Mouse (Mus musculus) adrenal gland, adult (tissue): ENCODE measurements around the gene Rnf216.

Source experiments
- DNase-seq, 2 experiments: peaks; one replicate each; pipeline ENCODE4 v3.0.0; 2022 to 2023; ENCODE audit warnings: low spot score in 1 of 2; ENCODE audit not compliant: inconsistent age in 2 of 2

Rnf216 gene

DNA sequence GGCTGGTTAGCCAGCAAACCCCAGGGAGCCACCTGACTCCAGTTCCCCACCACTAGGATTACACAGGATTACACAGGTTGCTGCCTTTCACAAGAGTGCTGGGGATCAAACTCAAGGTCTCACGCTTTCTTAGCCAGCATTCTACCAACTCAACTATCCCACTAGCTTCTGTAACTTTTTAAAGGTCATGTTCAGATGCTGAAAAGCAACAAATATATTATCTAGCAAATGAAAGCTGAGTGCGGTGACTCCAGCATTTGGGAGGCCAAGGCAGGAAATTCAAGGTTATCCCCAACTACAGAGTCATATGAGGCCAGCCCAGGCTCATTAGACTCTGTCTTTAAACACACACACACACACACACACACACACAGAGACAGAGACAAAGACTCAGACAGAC, 9.6 kb downstream of the Rnf216 start:
- DNase-seq, result peak; percentile 56 to 85

DNA sequence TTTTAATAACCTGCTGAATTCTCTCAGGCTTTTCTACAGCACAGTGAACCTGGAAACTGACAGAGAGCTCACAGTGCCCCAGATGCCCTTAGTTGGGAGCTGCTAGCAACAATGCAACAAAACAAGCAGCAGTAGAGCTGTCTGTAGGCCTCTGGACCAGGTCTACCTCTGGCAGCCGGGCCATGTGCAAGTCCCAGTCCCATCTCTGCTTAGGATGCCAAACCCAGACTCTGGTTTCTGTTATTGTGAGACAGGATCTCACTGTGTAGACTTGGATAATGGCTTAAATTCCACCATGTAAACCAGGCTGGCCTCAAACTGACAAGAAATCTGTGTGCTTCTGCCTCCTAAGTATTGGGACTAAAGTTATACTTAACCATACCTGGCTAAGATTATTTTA, 11.2 kb downstream of the Rnf216 start:
- no peak for DNase-seq

DNA sequence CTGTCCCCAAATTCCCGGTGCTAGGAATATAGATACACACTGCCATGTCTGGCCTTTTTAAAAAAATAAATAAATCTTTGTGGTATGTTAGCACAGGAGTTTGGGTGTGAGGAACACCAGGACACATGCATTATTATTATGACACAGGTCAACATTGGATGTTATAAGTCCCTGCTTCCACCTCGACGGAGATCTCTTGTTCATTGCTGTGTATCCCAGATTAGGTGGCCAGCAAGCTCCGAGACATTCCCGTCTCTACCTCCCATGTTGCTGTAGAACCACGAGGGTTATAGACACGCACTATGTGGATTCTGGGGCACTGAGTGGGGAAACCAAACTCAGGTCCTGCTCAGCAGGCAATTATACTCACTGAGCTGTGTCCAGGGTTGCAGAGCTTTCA, 17.5 kb downstream of the Rnf216 start:
- no peak for DNase-seq

DNA sequence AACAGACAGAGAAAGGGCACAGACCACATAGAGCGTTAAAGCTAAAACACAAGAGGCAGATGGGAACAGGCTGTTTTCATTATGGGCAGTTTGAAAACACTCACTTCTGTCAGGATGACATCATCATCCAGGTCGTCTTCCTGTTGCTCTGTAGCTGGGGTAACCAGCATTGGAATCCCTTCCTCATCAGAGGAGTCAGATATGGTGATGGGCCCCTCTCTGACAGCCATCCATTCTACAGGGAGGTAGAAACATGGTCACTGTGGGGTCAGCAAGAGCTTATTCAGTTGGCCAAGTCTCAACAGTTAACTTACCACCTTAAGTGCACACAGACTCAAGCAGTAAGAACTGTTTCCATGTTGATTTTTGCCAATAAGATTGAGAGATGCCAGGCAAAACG, 19.9 kb downstream of the Rnf216 start:
- DNase-seq, result no peak

DNA sequence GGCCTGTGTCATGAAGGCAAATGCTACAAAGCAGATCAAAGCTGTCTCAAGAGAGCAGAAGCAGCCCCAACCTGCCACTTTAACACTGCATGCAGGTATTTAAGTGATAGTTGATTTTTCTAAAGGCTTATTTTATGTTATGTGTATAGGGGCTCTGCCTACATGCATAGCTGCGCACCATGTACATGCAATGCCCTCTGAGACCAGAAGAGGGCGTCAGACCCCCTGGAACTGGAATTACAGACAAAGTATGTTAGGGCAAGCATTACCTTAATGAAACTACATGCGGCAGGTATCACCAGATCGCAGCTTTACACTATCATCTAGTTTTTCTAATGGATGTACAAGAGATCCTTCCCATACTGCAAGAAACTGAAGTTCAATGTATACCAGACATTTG, 27.9 kb downstream of the Rnf216 start:
- DNase-seq, result peak; percentile 40 to 82

DNA sequence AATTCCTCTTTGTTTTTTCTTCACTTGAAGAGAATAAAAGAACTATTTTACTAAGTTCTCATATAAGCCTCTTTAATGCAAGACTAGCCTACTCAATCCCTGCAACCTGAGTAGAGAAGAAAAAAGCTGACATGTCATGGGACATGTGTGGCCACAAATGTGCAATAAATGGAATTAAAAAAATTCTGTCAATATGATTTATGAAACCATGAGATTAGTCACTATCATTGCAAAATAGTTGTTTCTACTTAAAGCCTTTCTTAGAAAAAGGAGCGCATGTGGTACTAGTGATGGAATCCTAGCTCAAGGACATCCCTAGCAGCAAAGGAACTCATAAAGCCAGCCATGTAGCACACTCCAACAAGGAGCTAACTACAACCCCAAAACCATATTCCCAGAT, 33.0 kb downstream of the Rnf216 start:
- peak in 1 of 2 experiments; percentile 77 for DNase-seq

DNA sequence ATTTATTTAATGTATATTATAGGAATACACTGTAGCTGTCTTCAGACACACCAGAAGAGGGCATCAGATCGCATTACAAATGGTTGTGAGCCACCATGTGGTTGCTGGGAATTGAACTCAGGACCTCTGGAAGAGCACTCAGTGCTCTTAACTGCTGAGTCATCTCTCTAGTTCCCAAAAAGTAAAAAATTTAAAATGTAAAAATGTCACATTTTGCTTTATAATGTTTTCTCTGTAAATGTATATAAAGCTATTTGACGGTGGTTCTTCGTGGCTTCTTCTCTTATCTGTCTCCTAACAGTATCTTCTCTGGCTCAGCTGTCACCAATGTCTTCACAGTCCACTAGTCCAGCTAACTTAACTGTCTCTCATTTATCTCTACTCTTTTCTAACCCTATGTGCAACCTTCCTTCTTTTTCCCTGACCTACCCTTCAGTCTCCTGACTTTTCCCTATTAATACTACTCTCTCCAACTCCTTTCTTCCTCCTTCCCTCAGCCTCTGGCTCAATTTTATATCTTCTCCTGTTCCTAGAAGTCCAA, 36.1 kb downstream of the Rnf216 start:
- no peak for DNase-seq

DNA sequence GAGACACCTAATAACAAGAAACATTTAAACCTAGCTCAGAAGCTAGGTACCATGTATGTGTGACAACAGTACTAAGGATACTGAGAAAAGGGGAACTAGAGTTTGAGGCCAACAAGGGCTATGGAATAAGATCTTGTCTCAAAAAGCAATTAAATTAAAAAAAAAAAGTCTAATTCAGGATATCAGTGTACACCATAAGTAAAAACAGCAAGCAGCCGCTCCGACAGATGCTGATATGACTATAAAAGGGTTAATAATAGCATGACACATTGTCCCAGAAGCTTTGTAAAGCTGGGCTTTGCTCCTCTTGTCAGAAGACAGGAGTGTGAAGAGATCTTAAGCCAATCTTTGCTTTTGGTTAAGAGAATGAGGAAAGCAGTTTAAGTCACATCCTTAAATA, 36.8 kb downstream of the Rnf216 start:
- DNase-seq, result no peak

DNA sequence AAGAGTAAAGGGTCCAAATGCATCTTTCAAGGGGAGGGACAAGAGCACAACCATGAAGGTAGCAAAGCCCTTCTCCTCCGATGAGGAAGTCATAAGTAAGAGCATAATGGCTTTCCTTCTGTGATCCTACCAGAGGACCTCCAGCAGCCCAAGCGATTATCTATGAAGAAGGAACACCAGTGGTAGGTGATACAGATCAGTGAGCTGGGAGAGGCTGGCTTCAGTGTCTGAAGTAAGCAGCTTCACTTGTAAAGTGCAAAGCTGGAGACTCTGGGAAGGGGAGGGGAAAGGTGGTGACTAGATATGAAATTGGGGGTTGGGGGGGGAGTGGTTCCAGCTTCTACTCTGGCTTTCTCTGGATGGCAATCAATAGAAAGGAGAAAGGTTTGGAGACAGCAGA, 43.7 kb downstream of the Rnf216 start:
- DNase-seq, result no peak

DNA sequence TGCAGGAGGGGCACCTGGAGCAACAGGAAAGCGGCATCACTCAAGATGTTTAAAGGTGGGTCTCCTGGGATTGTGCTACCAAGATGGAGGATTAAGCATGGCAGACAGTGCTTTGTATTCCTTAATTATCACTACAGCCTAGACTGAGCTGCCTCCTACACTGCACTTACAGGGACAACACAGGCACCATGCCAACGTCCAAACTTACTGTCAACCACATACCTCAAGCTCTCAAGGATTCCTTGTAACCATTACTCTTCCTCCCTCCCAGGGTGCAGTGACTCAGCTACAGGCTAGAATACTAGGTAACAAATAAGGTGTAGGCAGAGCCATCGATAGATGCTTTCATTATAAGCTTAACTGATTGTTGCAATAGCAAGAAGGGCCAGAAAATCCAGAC, 44.4 kb downstream of the Rnf216 start:
- peak in 1 of 2 experiments; percentile 65 for DNase-seq

DNA sequence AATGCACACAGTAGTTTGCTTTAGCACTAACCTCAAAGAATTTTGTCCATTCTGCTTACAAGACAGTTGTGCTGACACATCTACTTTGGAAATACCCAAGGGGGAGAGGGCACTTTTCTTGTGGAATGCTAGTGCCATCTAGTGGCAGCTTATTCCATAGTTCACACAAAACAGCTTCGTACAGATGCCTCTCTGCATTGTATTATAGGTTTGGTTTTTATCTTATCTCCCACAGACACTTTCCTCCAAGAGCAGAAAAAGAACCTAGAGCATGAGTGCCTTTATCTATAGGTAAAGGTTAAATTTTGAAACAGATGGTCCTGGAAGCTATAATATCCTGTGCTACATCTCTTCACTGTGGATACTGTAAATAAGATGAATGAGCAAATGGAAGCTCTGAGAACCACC, 46.2 kb downstream of the Rnf216 start:
- DNase-seq, result peak; percentile 72 to 94

DNA sequence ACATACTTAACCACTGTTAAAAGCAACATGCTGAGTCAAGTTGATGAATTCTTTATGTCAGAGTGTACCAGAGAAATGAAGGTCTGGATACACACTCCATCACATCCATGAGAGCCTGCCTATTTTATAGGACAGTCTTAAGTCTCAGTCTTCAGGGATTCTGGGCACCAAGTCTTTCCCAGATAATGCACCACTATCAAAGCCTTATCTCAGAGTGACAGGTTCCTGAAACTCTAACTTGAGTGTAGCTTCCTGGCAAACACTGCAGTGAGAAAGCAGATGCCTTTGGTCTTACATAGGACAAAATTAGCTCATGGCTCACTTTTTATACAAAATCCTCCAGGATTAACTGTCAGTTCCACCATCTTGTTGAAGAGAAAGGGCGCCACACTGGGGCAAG, 46.7 kb downstream of the Rnf216 start:
- DNase-seq, result no peak

DNA sequence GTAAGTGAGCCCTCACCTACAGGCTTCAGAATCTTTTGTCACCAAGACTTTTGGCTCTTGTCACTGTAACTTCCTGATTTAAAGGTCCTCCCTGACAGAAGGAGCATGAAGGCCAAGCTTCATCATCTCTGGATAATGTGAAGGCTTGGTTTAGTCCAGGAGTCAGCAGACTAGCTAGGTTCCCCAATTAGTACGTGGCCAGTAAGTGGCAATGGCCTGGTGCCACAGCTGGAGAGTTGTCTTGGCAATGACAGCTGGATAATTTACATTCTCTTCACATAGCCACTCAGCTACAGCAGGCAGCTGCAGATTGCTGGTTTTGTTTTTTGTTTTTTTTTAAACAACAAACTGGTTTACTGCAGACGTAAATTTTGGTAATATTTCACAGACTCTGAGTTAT, 47.6 kb downstream of the Rnf216 start:
- DNase-seq, result peak in 1 of 2 experiments; percentile 59

DNA sequence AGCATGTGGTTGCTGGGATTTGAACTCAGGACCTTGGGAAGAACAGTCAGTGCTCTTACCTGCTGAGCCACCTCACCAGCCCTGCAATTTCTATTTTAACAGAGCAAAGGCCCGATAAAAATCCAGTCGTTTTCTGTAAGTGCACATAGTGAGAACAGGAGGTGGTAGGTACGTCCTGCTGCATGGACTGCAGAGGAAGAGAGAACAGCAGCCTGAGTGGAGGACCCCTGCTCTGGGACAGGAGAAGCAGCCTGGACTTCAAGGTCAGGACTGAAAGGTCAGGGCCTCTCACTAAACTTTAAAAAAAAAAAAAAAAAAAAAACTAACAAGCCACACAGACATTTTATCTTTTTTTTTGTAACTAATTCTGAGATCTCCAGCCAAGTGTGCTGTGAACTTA, 50.5 kb downstream of the Rnf216 start:
- DNase-seq, result peak; percentile 55 to 77

DNA sequence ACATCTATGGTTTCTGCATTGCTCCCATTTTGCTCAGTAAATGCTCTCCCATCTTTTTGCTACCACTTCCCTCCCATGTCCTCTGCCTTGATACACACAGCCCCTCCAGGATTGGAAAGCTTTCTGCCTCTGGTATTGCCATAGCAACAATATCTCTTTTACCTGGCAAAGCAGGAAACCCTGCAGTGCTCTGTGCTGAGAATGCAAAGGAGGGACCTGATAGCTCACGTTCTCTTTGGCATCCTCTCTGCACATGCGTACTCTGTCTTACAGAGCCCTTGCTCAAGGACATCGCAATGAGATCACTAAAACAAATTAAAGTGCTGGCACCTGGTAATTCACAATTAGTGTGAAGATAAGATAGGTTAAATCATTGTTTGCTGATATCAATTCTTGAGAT, 51.3 kb downstream of the Rnf216 start:
- DNase-seq, result peak; percentile 49 to 85

DNA sequence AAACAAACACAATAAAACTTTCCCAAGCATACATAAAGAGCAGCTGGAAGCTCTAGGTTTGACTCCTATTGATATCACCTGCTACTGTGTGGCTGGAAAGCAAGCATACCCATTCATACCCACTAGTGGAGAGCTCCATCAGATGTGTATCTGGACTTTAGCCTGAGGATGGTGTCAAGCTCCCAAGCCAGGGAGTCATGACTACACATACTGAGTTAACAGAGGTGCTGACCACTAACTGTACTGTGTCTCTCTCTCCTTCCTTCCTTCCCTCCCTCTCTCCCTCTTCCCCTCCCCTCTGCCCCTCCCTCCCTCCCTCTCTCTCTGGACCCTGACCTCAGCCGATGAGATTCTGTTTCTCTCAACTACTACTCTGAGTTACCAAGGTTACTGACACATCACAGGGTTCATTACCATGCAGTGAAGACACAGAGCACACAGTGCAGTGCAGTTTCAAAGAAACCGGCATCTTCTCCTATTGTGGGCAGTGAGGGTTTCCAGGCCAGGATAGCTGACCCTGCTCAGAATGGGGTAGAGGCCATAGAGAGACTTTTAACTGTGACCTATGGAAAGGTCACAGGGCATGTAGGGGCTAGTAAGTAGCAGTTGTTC, 51.9 kb downstream of the Rnf216 start:
- DNase-seq, result peak in 1 of 2 experiments; percentile 75

DNA sequence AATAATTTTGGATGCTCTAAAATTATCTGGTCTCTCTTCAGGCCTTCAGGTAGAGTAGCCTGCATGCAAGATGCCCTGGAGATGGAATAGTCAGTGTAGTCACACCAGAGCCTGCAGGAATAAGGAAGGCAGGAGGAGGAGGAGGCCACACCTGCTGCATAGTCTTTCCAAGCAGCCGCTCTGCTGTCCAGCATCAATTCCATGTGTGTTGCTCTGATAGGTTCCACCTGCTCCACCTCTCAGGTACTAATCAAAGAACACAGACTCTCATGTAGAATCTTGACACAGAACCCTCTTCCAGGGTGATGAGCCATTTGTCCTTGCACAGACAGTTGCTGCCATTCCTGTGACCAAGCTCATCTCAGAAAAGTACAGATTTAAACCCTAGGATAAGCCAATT, 52.8 kb downstream of the Rnf216 start:
- no peak for DNase-seq

DNA sequence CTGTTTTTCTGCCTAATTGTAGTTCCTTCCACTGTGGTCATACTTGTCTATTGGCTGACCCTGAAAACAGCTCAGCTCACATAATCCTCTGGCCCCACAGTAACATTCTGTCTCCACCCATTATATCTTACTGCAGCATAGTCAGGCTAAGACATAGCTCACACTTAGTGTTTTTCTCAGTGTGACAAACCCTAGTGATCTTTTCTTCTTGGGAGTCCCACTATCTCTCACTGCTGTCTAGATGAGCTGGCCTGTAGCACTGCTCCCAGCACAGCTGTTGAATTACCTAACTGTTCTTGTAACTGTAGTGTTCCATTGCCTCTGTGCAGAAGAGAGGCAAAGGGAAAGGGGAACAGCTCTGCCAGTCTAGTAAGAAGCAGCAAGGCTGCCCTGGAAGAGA, 53.6 kb downstream of the Rnf216 start:
- peak in 1 of 2 experiments; percentile 68 for DNase-seq

DNA sequence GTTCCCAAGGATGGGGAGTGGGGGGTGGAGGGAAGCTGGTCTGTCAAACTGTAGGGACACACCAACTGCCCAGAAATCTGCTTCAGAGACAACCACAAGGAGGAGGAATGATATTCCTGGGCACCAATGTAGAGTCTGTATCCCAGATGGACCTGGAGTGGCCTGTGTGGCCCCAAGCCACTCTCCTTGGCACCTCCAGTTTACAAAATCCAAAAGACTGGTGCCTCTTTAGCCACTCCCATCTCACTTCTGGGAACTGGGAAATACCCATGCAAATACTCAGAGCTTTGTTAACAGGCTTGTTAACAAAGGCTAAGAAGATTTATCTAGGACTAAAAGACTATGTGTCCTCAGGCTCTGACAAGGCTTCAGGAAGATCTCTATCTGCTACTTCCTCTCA, 54.1 kb downstream of the Rnf216 start:
- DNase-seq, result peak in 1 of 2 experiments; percentile 56

DNA sequence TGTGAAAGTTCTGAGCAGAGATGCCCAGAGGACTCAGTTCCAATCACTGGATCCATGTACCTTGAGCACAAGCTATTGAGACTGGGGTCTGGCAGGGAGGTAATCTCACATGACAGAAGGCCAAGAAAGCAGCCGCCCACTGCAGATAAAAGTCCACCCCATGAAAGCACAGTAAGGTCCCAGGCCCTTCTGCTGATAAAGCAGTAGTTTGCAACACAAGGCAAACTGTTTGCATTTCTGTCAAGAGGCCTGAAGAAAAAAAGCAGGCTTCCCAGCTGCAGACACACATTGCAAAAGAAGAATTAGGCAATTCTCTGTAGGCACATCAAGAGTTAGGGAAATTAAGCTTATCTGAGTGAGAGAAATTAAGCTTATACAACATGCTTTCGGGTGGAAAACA, 54.6 kb downstream of the Rnf216 start:
- peak in 1 of 2 experiments; percentile 64 for DNase-seq

DNA sequence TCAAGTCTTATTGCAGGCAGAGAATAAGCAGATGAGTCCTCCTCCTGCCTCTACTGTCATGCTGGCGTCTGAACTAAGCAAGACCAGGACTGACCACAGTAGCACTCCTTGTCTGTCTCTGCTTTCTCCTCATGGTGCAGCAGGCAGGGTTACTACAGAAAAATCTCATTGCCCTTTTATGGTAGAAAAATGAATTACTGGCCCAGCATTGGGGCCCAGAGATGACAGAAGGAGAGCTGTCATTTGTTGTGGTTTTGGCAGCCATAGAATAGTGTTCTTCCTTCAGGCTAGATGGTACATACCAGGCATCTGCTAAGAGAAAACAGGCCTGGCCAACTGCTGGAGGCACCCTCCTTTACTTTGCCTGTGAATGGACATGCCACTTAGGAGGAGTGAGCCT, 55.0 kb downstream of the Rnf216 start:
- no peak for DNase-seq

DNA sequence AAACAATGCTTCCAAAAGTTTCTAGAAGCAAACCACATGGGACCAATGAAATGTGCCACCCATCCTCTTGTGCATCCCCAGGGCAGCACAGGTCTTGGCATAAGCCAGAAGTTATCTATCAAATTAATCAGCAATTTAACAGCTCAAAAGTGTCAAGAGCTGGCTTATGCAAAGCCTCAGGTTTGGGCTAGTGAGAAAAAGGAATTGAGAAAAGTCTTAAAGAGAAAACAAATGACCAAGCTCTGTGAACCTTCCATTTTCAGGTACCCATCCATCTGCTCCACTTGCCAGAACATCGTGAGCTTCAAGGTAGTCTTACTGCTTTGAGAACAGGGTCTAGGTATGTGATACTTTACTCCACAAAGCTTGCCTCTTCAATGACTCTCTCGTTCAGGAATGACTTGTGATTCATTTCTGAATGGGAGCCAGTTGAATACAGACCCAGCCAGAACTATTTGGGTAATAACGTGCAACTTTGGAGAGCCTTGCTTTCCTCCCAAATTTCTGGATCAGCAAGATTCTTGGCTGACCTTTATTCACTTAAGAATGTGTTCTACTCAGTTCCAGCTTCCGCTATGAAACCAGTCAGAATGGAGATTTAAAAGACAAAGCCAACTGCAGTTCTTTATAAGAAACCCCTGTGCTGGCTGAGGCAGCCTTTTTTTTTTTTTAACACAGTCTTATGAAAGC, 56.5 kb downstream of the Rnf216 start:
- peak; percentile 64 to 90 for DNase-seq
